Mouse (Mus musculus): Measurements from ENCODE around the gene 2010111I01Rik. TPM values are rescaled to one million over a fixed set of nuclear protein-coding genes. Genes with fewer than 3 reads are reported as not detected.

The 2010111I01Rik gene
- polyA plus RNA-seq, 1 experiment from 2014 or later, result 101 TPM

DNA sequence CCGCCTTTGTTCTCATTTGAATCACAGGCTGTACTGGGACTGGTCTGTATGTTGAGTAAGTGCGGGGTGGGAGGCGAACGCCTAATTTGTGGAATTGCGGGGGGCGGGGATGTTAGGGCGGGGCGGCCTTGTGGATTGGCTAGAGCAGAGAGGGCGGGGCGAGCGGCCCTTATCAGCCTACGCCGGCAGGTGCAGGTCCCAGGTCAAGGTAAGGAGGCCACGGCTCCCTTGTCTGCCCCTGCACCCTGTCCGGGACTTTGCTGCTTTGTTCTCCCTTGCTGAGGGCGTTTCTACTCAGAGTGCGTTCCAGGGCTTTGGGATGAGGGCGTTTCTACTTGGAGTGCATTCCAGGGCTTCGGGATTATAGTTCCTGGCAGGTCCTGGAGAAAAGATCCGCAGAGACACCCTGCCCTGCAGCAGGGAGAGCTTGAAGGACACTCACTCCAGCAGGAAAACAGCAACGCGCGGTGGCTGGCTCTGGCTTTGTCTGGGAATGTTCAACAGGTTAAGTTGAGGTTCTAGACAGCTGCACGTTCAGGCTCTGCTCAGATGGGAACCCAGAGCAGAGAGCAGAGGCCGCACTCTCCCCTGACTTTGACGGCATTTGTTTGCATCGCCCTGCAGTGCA, 308.0 kb downstream of the 2010111I01Rik start:
- Histone ChIP-seq H3K27ac (replicated peaks) (peak overlapping the region; percentile 93), H3K9me3 (ENCODE audit: control insufficient read depth, low read length) (no peaks in the 10 kb centered on the region), H3K27me3 (ENCODE audit: control insufficient read depth, insufficient read depth, low read length) (no peaks in the 10 kb centered on the region), H3K36me3 (ENCODE audit: control insufficient read depth, insufficient read depth, low read length) (no peaks in the 10 kb centered on the region), H3K9ac (ENCODE audit: low read length) (peak overlapping the region; percentile 72), H3K4me2 (replicated peaks; ENCODE audit: low read depth) (peak overlapping the region; percentile 43), H3K4me1 (replicated peaks; ENCODE audit: control insufficient read depth, insufficient read depth) (peaks cover 5% of the 10 kb centered on the region), H3K4me3 (ENCODE audit: low read depth, low read length) (peak overlapping the region; percentile 47)
- DNase-seq (ENCODE audit: low spot score) (peak; percentile 93), ATAC-seq (ENCODE audit: low FRiP score, low TSS enrichment) (peak; percentile 95)
- TF ChIP-seq CTCF (IDR thresholded peaks at IDR 0.05; ENCODE audit: low read depth), result no peak
- no peak for TF ChIP-seq EP300 (optimal IDR thresholded peaks at IDR 0.05)
- WGBS, result 4% methylated on average over 25 of the region's 27 CpGs

DNA sequence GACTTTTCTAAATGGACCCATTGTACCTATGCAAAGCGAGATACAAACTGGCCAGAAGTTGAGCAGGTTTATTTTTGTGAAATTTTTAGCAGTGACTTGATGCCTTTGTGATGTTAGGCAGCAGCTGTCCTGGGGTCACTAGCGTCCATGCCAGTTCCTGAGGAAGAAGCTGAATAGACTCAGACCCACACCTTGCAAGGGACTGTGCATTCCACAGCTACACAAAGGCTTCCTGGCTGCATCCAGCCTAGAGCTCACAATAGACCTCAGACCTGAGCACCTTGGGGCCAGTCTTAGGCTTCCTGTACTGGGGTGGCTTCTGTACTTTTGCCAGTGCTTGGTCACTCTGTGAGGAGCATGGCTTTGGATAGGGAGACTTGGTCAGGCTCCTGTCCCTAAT, 309.2 kb downstream of the 2010111I01Rik start:
- peaks cover 15% of the 10 kb centered on the region for H3K4me1 ChIP-seq (replicated peaks; ENCODE audit: control insufficient read depth, insufficient read depth)
- H3K9ac ChIP-seq (ENCODE audit: low read length), result peak overlapping the region; percentile 72
- H3K4me3 ChIP-seq (ENCODE audit: low read depth, low read length), result peak overlapping the region; percentile 47
- H3K4me2 ChIP-seq (replicated peaks; ENCODE audit: low read depth), result peak overlapping the region; percentile 61
- no peaks in the 10 kb centered on the region for H3K9me3 ChIP-seq (ENCODE audit: control insufficient read depth, low read length)
- no peak for ATAC-seq (ENCODE audit: low FRiP score, low TSS enrichment)
- no peaks in the 10 kb centered on the region for H3K27me3 ChIP-seq (ENCODE audit: control insufficient read depth, insufficient read depth, low read length)
- peak overlapping the region; percentile 73 for H3K27ac ChIP-seq (replicated peaks)
- no peaks in the 10 kb centered on the region for H3K36me3 ChIP-seq (ENCODE audit: control insufficient read depth, insufficient read depth, low read length)
- no peak for TF ChIP-seq EP300 (optimal IDR thresholded peaks at IDR 0.05)
- TF ChIP-seq CTCF (IDR thresholded peaks at IDR 0.05; ENCODE audit: low read depth), result no peak
- DNase-seq (ENCODE audit: low spot score), result no peak
- WGBS, result 47% methylated on average over 2 of the region's 2 CpGs

DNA sequence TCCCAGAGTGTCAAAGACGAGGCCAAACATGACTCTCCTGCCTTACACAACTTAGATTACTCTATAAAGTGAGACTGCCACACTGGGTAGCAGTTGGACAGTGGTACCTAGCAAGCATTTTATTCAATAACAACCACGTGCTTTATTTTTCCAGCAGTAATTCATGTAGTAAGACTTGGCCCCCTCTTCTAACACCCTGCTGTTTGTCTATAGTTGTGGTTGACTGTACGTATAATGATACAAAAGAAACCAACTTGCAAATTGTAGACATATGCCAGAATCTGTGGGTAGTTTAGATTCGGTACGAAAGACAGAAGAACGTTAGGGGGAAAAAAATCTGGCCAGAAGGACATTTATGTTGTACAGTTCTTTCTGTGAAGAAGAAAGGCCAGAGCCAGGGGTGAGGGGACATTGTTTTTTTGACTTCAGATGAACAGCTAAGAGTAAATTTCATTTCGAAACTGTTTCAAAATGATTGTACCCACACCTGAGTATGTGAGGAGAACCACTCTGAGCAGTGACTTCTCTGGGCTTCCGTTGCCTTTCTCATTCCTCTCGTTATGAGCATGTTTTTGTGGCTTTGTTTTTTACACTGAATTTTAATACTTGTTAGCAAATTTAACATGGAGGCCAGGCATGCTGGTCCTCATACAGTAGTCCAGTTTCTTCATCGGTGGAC, 309.9 kb downstream of the 2010111I01Rik start:
- 45% methylated on average over 10 of the region's 10 CpGs for WGBS
- Histone ChIP-seq H3K27ac (replicated peaks) (peak overlapping the region; percentile 73; the same call in 1 of the 2 replicates), H3K4me2 (replicated peaks; ENCODE audit: low read depth) (peak overlapping the region; percentile 61), H3K9me3 (ENCODE audit: control insufficient read depth, low read length) (no peaks in the 10 kb centered on the region), H3K4me1 (replicated peaks; ENCODE audit: control insufficient read depth, insufficient read depth) (peaks cover 18% of the 10 kb centered on the region), H3K36me3 (ENCODE audit: control insufficient read depth, insufficient read depth, low read length) (no peaks in the 10 kb centered on the region), H3K4me3 (ENCODE audit: low read depth, low read length) (peak overlapping the region; percentile 47), H3K27me3 (ENCODE audit: control insufficient read depth, insufficient read depth, low read length) (no peaks in the 10 kb centered on the region), H3K9ac (ENCODE audit: low read length) (peak overlapping the region; percentile 72)
- TF ChIP-seq EP300 (optimal IDR thresholded peaks at IDR 0.05) (no peak), CTCF (IDR thresholded peaks at IDR 0.05; ENCODE audit: low read depth) (no peak)
- no peak for DNase-seq (ENCODE audit: low spot score)
- ATAC-seq (ENCODE audit: low FRiP score, low TSS enrichment), result no peak

DNA sequence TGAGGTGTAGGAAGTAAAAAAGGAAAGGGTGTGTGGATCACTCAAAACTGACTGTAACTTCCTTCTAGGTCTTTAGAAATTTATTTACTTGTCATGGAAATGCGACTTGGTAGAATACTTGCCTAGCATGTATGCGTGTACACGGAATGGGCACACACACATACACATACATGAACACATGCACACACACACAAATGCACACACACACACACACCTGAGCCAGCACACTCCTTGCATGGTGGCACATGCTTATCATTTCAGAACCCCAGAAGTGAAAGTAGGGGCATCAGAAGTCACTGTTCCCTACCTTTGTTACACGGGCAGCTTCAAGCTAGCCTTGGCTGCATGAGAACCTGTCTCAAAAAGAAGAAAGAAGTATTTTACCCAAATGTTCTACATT, 311.7 kb downstream of the 2010111I01Rik start:
- DNase-seq (ENCODE audit: low spot score), result no peak
- no peaks in the 10 kb centered on the region for H3K36me3 ChIP-seq (ENCODE audit: control insufficient read depth, insufficient read depth, low read length)
- no peak overlapping the region for H3K9ac ChIP-seq (ENCODE audit: low read length)
- peaks cover 22% of the 10 kb centered on the region for H3K4me1 ChIP-seq (replicated peaks; ENCODE audit: control insufficient read depth, insufficient read depth)
- peak overlapping the region; percentile 61 for H3K4me2 ChIP-seq (replicated peaks; ENCODE audit: low read depth)
- TF ChIP-seq CTCF (IDR thresholded peaks at IDR 0.05; ENCODE audit: low read depth) (no peak), EP300 (optimal IDR thresholded peaks at IDR 0.05) (no peak)
- H3K9me3 ChIP-seq (ENCODE audit: control insufficient read depth, low read length), result no peaks in the 10 kb centered on the region
- no peak for ATAC-seq (ENCODE audit: low FRiP score, low TSS enrichment)
- peak overlapping the region; percentile 50; the same call in 1 of the 2 replicates for H3K27ac ChIP-seq (replicated peaks)
- WGBS, result 68% methylated on average over 4 of the region's 4 CpGs
- peak overlapping the region; percentile 47 for H3K4me3 ChIP-seq (ENCODE audit: low read depth, low read length)
- H3K27me3 ChIP-seq (ENCODE audit: control insufficient read depth, insufficient read depth, low read length), result no peaks in the 10 kb centered on the region

DNA sequence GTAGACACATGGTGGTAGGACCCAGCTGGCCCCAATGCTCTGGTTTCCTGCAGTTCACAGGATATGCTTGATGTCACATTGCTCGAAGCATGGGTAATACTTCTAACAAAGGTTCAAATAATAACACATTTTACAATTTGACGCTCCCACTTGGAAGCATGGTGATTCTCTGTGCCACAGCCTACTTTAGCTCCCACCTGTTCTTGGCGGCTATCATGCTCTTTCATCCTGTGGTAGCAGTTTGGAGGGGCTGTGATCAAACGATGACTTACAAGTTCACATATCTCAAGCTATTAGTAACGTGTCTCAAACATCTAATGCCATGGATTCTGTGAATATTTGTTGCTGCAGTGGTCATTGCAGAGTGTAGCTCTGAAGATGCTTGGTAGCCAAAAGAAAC, 312.6 kb downstream of the 2010111I01Rik start:
- WGBS, result 35% methylated on average over 5 of the region's 5 CpGs
- Histone ChIP-seq H3K4me1 (replicated peaks; ENCODE audit: control insufficient read depth, insufficient read depth) (peaks cover 25% of the 10 kb centered on the region), H3K9me3 (ENCODE audit: control insufficient read depth, low read length) (no peaks in the 10 kb centered on the region), H3K4me2 (replicated peaks; ENCODE audit: low read depth) (peak overlapping the region; percentile 61), H3K9ac (ENCODE audit: low read length) (peak overlapping the region; percentile 61), H3K27me3 (ENCODE audit: control insufficient read depth, insufficient read depth, low read length) (no peaks in the 10 kb centered on the region), H3K4me3 (ENCODE audit: low read depth, low read length) (peak overlapping the region; percentile 47; the same call in 1 of the 2 replicates), H3K36me3 (ENCODE audit: control insufficient read depth, insufficient read depth, low read length) (0 out of 2 replicates have a peak, but pooled peaks cover 2% of the 10 kb centered on the region), H3K27ac (replicated peaks) (peak overlapping the region; percentile 89; the same call in 1 of the 2 replicates)
- TF ChIP-seq EP300 (optimal IDR thresholded peaks at IDR 0.05) (no peak), CTCF (IDR thresholded peaks at IDR 0.05; ENCODE audit: low read depth) (no peak)
- no peak for DNase-seq (ENCODE audit: low spot score)
- ATAC-seq (ENCODE audit: low FRiP score, low TSS enrichment), result no peak

All from stomach, postnatal 0 days (tissue).